Mouse (Mus musculus): ENCODE measurements at regions not wholly inside any gene's neighbourhood (a gene's known extent, or its start where the extent isn't known, plus 50 kb on each side); places are given as distances from the start of the nearest gene placed in this dataset.
A peak's percentile ranks its signal among the peaks of the same experiment; 100 is the strongest.

GRCm38 (mm10) chr13:101235110-101235509, 401.9 kb upstream of the Slc30a5 start:
- in situ Hi-C loops (cut with MboI; ENCODE audit: low pct_ligation_motif_present, low pct_unique_long_range_greater_than_20kb, low sequenced_read_pairs) (no loop called here), dilution Hi-C loops (cut with MboI; ENCODE audit: extremely low pct_ligation_motif_present, extremely low pct_unique_long_range_greater_than_20kb, low sequenced_read_pairs) (no loop called here)
- TF ChIP-seq POLR2AphosphoS2 (IDR thresholded peaks at IDR 0.05; ENCODE audit: low read depth, low read length) (no peak), ZMIZ1 (IDR thresholded peaks at IDR 0.05; ENCODE audit: low read depth, low read length) (no peak), PAX5 (IDR thresholded peaks at IDR 0.05; ENCODE audit: low read length) (no peak), ZKSCAN1 (IDR thresholded peaks at IDR 0.05; ENCODE audit: borderline replicate concordance, low read depth, low read length) (no peak), MYC (IDR thresholded peaks at IDR 0.05; ENCODE audit: low read depth, low read length) (no peak), HCFC1 (IDR thresholded peaks at IDR 0.05; ENCODE audit: low read depth, low read length) (no peak), ZC3H11A (IDR thresholded peaks at IDR 0.05; ENCODE audit: low read depth, low read length) (no peak)
- Histone ChIP-seq H3K9me3 (replicated peaks; ENCODE audit: low read length) (no peaks in the 10 kb centered on the region), H3K9ac (ENCODE audit: insufficient read depth, low read depth) (no peak overlapping the region), H3K4me1 (ENCODE audit: control insufficient read depth in 1 of 2, insufficient read depth in 2 of 2) (peaks cover 9 to 10% of the 10 kb centered on the region in 2 experiments), H3K4me2 (ENCODE audit: insufficient read depth, low read depth, poor library complexity, severe bottlenecking) (no peak overlapping the region), H3K27ac (ENCODE audit: insufficient read depth, low read depth) (no peak overlapping the region), H3K27me3 (replicated peaks) (no peaks in the 10 kb centered on the region), H3K79me2 (replicated peaks; ENCODE audit: control insufficient read depth, extremely low read depth, insufficient read depth, poor library complexity, severe bottlenecking) (no peaks in the 10 kb centered on the region), H3K4me3 (replicated peaks in 1 of 3; ENCODE audit: low read depth in 2 of 3, low read length in 2 of 3, poor library complexity in 1 of 3) (no peak overlapping the region), H3K36me3 (replicated peaks in 1 of 2; ENCODE audit: control insufficient read depth in 1 of 2, insufficient read depth in 1 of 2, low read length in 1 of 2) (no peaks in the 10 kb centered on the region)
- no peak for DNase-seq (ENCODE audit: extremely low read depth)

DNA sequence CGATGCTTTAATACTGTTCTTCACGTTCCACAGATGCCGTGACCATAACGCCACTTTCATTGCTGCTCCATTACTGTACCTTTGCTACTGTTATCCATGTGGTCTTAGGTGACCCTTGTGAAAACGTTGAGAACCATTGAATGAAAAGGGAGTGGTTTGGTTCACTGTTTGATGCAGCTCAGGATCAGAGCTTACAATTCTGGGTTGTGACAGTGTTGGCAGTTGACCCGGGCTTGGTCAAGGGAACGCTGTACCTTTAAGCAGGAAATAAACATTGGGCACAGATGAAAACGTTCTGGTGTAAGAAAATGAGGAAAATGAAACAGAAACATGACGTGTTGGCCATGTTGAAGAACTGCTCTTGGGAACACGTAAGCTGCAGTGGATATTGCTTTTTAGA, 401.3 kb upstream of the Slc30a5 start:
- in situ Hi-C loops (cut with MboI; ENCODE audit: low pct_ligation_motif_present, low pct_unique_long_range_greater_than_20kb, low sequenced_read_pairs): no loop called here
- Histone ChIP-seq H3K4me3 (replicated peaks in 1 of 3; ENCODE audit: low read depth in 2 of 3, low read length in 2 of 3, poor library complexity in 1 of 3) (no peak overlapping the region), H3K4me2 (ENCODE audit: insufficient read depth, low read depth, poor library complexity, severe bottlenecking) (peak overlapping the region; percentile 21; the same call in 1 of the 2 replicates), H3K79me2 (replicated peaks; ENCODE audit: control insufficient read depth, extremely low read depth, insufficient read depth, poor library complexity, severe bottlenecking) (no peaks in the 10 kb centered on the region), H3K9ac (ENCODE audit: insufficient read depth, low read depth) (no peak overlapping the region), H3K4me1 (ENCODE audit: control insufficient read depth in 1 of 2, insufficient read depth in 2 of 2) (peaks cover 12 to 14% of the 10 kb centered on the region in 2 experiments), H3K36me3 (replicated peaks in 1 of 2; ENCODE audit: control insufficient read depth in 1 of 2, insufficient read depth in 1 of 2, low read length in 1 of 2) (no peaks in the 10 kb centered on the region), H3K27ac (ENCODE audit: insufficient read depth, low read depth) (no peak overlapping the region), H3K9me3 (replicated peaks; ENCODE audit: low read length) (no peaks in the 10 kb centered on the region), H3K27me3 (replicated peaks) (no peaks in the 10 kb centered on the region)
- TF ChIP-seq ELF1 (IDR thresholded peaks at IDR 0.05; ENCODE audit: low read depth, low read length) (no peak), SIN3A (IDR thresholded peaks at IDR 0.05; ENCODE audit: low read length) (no peak), USF1 (IDR thresholded peaks at IDR 0.05; ENCODE audit: low read depth, low read length) (no peak), MAZ (IDR thresholded peaks at IDR 0.05; ENCODE audit: low read depth, low read length) (no peak), ZKSCAN1 (IDR thresholded peaks at IDR 0.05; ENCODE audit: borderline replicate concordance, low read depth, low read length) (no peak), ZNF384 (IDR thresholded peaks at IDR 0.05; ENCODE audit: low read depth, low read length) (no peak), TBP (conservative IDR thresholded peaks at IDR 0.05; ENCODE audit: low read depth, low read length) (no peak), TCF12 (IDR thresholded peaks at IDR 0.05; ENCODE audit: low read depth, low read length) (no peak), KAT2A (IDR thresholded peaks at IDR 0.05; ENCODE audit: insufficient replicate concordance, low read length) (no peak), RAD21 (IDR thresholded peaks at IDR 0.05; ENCODE audit: low read depth, low read length) (no peak), POLR2A (IDR thresholded peaks at IDR 0.05; ENCODE audit: low read depth, low read length) (no peak)
- no peak for DNase-seq (ENCODE audit: extremely low read depth)
- dilution Hi-C loops (cut with MboI; ENCODE audit: extremely low pct_ligation_motif_present, extremely low pct_unique_long_range_greater_than_20kb, low sequenced_read_pairs): no loop called here

Data from CH12.LX (cell line).